Mouse (Mus musculus) kidney, adult 9 months (tissue): ENCODE results near the gene Ifitm3.
"Not testable (repeated sequence)": the region's sequence is repeated elsewhere in the genome, so short reads cannot be mapped to it uniquely, and the experiment has no call there.

Source experiments
- DNase-seq: peaks from one replicate; pipeline ENCODE4 v3.0.0; 2022

Ifitm3 gene

DNA sequence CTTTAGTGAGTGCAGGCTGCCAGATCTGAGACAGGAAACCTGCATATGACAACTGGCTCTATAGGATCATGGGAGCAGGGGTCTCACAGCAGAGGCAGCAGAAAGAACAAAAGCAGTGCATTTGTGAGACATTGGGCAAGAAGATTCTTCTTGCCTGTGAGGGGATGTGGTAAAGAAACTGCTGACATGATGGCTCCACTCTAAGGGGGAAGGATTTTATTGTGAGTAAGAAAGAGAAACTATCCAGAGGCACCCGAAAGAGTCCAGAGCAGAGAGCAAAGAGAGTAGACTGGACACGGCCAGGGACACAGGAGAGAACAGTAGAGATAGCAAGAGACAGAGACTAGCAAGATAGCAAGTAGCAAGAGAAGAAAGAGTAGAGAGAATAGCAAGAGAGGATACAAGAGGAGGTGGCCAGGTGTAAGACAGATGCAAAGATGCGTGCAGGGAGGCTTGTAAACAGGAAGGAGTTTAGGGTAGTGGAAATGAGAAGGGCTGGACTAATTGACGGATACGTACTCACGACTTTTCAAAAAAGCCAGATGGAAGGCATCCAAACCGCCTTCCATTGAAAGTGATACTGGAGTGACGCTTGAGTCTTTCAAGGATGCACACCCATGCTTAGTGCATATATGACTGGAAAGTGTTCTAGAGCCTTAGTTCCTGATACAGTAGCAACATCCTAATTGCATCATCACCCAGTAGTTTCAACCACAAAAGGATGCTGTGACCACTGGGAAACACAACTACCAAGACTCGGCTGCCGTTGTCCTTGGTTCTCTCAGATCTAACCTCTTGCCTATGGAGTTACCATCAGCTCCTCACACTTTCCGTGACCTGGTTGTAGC, 11.5 kb downstream of the Ifitm3 start:
- no peak for DNase-seq

DNA sequence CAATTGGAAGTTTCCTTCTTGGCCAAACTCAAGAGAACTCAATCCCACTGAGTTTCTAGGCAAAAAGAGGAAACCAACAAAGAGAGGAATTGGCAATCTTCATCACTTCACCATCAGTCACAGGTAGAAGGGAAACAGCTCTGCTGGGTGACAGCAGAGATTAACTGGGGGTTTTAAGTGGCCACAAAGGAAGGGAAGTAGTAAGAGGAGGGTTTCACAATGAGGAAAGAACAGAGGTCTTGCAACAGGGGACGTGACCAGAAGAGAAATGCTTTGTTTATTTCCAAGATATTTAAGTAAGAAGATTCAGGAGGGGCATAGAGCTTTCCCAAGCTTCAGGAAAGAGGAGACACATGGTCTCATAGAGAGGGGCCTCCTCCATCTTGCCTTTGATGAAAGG, 12.8 kb downstream of the Ifitm3 start:
- DNase-seq, result no peak

DNA sequence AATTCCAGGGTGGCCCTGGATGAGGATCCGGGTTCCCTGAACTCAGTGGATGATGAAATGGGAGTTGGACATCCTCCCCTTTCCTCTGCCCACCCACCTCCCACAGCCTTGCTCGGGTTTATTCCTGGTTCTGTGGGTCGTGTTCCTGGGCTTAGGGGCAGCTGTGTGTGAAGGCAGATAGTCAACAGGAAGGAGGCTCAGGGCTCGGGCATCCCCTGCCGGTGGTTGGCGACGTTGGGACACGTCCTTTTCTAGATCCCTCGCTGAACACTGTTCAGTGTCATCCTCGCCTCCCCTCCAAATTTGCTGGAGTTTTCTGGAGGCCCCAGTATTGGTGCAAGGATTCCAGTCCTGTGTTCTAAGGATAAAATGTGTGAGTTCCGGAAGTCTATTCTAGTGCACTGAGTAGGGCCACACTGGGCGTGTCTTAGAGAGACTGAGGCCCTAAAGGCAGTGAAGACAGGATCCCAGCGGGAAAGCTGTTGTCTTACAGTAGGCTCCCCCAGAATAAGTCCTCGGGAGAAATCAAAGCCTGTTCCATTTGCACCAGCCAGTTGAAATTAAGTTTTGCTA, 19.4 kb downstream of the Ifitm3 start:
- DNase-seq, result no peak

DNA sequence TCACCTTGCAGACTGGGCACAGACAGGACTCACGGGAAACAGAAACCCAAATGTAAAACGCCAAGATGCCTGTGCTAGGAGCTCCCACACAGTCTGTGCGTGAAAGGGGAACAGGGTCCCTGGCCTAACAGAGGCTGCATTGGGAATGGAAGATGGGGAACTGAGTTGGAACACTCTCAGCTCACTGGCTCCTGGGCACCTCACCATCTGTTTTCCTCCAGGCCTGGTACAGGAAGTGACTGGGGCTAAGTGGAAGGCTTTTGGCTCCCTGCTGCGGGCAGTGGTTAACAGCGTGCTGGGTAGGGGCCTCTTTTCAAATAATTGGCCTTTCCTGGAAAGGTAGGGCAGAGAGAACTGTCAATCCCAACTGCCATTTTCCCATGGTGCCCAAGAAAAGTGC, 19.9 kb downstream of the Ifitm3 start:
- DNase-seq, result no peak

- no peak for DNase-seq
Measured at GRCm38 (mm10) chr7:140990185-140990584, 20.4 kb downstream of the Ifitm3 start.

DNA sequence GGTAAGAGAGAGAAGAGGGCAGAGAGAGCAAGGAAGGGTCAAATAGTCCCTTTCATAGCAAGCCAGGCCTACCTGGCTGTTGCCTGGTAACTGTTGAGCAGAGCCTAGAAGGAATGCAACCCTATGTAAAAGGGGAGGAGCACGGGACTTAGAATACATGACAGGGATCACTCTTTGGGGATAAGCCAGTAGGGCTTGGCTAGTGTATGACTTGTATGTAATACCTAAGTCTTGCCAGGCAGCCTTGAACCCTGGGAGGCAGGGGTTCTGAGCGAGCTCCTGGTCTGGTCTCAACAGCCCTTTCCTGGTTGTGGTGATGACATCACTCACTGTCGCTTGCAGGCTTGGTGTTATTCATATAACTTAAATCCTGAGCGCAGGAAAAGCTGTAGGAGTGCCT, 21.5 kb downstream of the Ifitm3 start:
- no peak for DNase-seq

DNA sequence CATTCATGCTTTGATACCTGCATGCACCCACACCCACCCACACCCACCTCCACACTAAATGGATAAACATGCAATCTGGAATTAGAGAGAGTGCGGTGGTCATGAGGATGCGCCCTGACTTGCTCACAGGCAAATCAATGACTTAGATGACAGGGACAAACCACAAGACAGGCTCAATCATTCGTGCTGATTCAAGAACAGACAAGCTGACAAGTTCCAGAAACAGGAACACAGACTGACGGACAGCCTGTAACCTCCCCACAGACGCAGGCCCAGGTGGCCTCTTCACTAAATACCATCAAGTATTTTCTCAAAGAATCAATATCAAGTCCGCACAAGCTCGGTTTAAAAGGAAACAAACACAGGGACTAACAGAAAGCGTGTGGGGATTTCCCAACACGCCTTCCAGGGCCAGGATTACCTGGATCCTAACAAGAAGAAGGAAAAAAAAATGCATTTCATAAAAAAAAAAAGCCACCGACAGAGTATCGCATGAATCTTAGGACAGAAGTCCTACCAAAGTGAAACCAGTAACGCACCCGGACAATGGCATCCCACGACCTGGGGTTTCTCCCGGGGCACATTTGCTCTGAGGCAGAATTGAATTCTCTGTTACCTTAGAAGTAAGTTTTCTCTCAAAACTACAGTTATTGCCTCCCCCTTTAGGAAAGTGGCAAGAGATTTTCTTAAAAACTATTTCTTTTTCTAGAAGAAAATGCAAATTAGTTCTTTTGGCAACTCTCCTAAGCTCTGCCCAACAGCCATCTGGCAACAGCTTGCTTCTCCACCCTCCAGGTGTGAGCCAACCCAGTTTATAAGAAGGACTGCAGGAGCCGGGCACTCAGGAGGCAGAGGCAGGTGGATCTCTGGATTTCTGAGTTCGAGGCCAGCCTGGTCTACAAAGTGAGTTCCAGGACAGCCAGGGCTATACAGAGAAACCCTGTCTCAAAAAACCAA, 23.1 kb downstream of the Ifitm3 start:
- DNase-seq, result no peak

GRCm38 (mm10) chr7:140982971-140983370, 27.6 kb downstream of the Ifitm3 start:
- no peak for DNase-seq

DNA sequence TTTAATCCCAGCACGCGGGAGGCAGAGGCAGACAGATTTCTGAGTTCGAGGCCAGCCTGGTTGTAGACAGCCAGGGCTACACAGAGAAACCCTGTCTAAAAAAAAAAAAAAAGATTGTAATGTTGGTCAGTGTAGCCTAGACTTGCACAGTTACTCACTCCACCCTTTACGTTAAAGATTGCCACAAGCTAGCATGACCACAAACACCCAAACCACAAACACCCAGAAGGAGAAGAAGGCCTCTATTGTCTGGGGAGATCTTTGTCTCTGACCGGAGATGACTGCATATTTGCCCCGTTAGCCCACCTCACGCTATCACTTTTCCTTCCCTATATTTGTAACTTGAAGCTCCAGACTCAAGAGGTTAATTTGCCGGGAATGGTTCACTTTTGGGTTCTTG, 28.9 kb downstream of the Ifitm3 start:
- no peak for DNase-seq

DNA sequence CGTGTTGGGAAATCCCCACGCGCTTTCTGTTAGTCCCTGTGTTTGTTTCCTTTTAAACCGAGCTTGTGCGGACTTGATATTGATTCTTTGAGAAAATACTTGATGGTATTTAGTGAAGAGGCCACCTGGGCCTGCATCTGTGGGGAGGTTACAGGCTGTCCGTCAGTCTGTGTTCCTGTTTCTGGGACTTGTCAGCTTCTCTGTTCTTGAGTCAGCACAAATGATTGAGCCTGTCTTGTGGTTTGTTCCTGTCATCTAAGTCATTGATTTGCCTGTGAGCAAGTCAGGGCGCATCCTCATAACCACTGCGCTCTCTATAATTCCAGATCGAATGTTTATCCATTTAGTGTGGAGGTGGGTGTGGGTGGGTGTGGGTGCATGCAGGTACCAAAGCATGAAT, 33.9 kb downstream of the Ifitm3 start:
- DNase-seq, result not testable (repeated sequence)

DNA sequence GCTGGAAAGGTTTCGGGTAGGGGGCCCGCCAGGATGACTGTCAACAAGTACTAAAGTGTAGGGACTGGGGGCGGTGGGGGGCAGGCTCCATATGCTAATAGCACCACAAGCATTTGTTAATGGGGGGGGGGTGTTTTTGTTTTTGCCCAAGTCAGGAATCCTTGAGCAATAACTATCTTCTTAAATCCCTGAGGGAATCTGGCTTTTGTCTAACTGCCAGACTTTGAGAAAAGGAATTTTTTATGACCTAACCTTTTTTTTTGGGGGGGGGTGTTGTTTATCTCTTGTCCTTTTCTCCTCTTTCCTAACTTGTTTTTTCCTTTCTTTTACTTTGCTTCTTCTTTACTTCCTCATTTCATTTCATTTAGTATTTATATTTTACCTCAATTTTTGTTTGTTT, 35.1 kb downstream of the Ifitm3 start:
- no peak for DNase-seq

- DNase-seq, result no peak
Measured at GRCm38 (mm10) chr7:140974940-140975339, 35.6 kb downstream of the Ifitm3 start.

DNA sequence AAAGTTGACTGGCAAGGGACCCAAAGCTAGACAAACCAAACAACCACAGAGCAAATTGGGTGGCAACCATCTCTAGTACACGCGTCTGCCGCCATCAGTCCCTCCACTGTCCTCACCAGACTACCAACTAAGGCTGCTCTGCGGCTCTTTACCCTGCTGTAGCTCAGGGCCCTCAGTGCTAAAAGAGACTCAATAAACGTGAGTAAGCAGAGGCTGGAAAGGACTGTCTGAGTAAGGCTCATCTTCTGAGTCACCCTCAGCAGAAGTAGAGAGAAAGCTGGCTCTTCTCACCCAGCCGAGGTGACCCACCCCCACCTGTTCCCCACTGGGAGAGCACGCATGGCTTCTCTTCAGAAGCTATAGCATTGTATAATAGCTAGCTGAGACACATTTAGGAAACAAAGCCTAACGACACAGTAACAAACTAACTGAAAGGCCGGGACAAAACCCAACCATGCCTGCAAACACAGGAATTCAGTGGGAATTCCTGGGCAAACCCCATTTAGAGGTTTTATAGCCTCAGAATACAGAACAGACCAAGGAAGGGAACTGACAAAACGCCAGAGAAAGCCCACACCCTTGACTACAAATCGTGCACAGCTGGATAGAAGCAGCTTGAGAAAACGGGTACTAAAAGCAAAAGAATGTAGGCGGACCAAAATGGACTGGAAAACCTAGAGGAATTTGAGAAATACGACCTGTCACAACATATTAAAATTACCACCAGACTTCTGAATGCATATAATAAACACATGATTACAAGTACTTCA, 37.0 kb downstream of the Ifitm3 start:
- DNase-seq, result no peak

DNA sequence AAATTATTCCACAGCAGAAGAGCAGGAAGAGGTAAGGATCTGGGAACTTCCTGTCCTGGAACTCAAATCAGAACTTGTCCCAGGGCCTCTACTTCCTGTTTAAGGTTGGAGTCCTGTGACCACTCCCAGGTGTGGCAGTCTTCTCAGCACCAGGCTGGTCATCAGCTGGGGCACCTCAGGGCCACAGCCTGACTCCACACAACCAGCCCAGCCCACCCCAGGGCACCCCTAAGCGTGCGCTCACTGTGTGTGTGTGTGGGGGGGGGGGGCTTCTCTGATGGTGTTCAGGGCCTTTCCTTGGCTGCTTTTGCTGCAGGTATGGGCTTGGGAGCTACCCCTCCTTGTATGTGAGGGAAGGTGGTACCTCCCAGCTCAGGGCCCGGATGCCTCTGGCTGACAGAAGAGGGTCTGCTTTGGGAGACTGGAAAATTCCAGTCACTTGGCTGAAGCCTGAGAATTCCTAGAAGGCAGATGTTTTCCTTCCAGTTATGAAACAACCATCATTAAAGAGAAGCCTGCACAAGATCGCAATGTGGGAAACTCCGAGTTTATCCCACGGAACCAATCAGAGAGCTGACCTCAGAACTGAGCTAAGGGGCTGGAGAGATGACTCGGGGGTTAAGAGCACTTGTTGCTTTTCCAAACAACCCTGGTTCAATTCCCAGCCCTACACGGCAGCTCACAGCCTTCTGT, 38.9 kb downstream of the Ifitm3 start:
- DNase-seq, result peak; percentile 57

DNA sequence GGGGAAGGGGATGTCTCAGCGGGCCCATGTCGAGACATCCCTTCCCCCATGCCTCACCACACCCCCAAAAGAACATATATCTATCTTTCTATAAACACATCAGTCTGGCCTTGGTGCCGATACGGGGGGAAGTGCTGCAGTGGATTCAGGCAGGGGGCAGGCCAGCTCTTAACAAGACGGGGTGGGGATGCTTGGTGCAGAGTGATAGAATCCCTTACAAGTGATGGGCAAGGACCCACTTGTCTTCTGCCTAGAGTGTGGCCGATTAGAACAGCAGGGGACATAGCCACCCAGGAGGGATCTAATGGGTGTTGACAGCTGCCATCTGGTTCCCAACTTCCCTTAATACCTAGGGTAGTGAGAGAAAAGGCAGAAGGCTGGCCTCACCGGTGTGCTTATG, 39.6 kb downstream of the Ifitm3 start:
- DNase-seq, result no peak

- DNase-seq, result not testable (repeated sequence)
Measured at GRCm38 (mm10) chr7:140968710-140969109, 41.9 kb downstream of the Ifitm3 start.

DNA sequence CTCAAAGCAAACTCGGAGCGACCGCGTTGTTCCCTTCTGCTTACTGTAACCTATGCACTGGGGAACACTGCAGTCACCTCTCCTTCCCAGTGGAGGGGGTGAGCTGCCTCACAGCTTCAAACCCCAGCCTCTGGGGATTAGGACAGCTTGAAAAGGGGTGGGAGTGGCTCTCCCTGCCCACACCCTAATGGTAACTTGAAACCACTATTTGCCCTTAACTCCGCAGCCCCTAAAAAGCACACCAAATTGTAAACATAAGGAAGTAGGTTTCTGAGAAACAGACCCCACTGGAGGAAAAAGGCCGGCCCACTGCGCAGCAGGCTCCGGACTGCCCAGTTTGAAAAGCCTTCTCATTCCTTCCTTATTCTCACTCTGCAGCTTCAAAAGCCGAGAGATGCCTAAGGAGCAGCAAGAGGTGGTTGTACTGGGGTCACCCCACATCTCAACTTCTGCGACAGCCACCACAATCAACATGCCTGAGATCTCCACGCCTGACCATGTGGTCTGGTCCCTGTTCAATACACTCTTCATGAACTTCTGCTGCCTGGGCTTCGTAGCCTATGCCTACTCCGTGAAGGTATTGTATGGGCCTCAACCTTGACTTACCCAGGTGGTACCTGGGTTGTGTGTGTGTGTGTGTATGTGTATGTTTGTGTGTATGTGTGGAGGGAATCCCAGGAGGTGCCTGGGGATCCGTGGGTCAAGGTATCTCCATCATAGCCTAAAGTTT, 42.5 kb downstream of the Ifitm3 start:
- no peak for DNase-seq

DNA sequence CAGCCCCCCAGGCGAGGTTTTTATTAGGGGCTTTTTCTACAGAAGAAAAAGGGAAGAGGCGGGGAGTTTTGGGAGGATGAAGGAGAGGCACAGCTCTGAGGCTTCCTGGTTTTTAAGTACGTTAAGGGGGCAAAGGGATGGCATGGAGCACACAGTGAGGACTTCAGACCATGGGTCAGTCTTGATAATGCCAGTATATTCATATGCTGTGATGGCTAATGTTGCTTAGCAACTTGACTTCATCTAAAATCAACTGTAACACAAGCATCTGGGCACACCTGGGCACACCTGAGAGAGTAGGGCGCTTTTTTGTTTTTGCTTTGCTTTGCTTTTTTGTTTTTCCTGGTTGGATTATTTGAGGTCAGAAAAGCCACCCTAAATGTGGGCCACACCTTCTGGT, 43.6 kb downstream of the Ifitm3 start, which contains the start of gene Ifitm1:
TSS of gene Ifitm1 (plus strand) at position 301 of the 400 bp plus-strand sequence.
- DNase-seq, result no peak

- DNase-seq, result no peak
Measured at GRCm38 (mm10) chr7:140962733-140963132, 47.8 kb downstream of the Ifitm3 start.

- DNase-seq, result no peak
Measured at GRCm38 (mm10) chr7:140961416-140961815, 49.2 kb downstream of the Ifitm3 start.

- DNase-seq, result no peak
Measured at GRCm38 (mm10) chr7:140960026-140960425, 50.5 kb downstream of the Ifitm3 start.
